Mouse (Mus musculus): ENCODE measurements around the gene Sox6. TPM values are rescaled to one million over a fixed set of nuclear protein-coding genes. Genes with fewer than 3 reads are reported as not detected.

Sox6 gene
- total and polyA plus RNA-seq, 2 experiments from 2014 or later, result 33.7 to 39.8 TPM

DNA sequence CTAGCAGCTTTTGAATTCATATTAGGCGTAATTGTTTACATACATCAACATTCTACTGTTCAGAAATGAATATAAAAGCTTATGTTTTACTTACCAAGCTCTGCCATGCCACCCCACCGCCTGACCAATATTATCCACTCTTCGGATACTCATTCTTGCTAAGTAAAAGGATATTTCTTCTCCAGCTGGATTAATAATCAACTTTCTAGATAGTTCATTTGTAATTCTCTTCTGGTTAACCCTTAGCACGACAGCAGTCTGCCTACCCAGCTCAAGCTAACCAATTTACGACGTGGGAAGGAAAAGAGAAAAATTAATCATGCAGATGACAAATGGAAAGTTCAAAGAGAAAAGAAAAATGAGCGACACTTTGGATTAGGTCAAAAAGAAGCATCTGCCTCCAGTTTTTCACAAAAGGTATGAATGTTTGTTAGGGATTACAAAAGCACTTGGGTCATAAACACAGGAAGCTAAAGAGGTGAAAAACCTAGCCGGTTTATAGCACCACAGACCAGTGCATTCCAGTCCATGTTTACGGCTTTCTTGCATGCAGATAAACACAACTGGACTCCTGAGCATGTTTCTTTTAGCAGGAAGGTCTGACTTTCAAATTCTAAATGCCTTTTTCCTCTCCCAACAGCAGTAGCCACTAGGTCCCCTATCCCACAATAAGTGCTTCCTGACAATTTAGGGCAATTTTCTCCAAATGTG is 178.8 kb downstream of the Sox6 start:
- 74% methylated on average over 9 of the region's 9 CpGs for WGBS
- H3K9me3 ChIP-seq (ENCODE audit: low read length), result no peaks in the 10 kb centered on the region
- DNase-seq (ENCODE audit: low spot score), result no peak
- no peak overlapping the region for H3K4me2 ChIP-seq (ENCODE audit: low read depth, low read length)
- ATAC-seq, result no peak
- H3K27ac ChIP-seq, result no peak overlapping the region
- H3K4me3 ChIP-seq (ENCODE audit: low read length), result no peak overlapping the region
- TF ChIP-seq CTCF (IDR thresholded peaks at IDR 0.05; ENCODE audit: low read depth), result no peak
- no peaks in the 10 kb centered on the region for H3K4me1 ChIP-seq (ENCODE audit: insufficient read depth, low read length)
- H3K36me3 ChIP-seq (ENCODE audit: insufficient read depth, low read length), result no peaks in the 10 kb centered on the region
- H3K27me3 ChIP-seq (ENCODE audit: insufficient read depth, low read length), result no peaks in the 10 kb centered on the region
- no peak overlapping the region for H3K9ac ChIP-seq (replicated peaks; ENCODE audit: low read length)

DNA sequence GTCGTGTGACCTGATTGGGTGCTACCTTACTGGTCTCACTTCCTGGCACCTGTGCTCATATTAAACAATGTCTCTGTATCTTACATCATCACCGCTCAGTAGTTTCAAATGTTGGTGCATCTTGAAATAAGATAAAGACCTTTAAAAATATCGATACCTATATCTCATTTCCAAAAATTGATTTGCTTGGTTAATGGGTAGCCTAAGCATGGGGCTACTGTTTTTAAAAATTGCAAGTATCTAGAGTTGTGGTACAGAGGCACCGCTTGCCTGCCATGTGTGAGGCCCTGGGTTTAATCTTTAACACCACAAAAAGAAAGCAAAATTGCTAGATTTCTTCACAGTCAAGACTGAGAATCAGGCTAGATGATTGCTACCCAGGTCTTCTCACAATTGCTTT is 187.5 kb downstream of the Sox6 start:
- 95% methylated on average over 4 of the region's 4 CpGs for WGBS
- TF ChIP-seq CTCF (IDR thresholded peaks at IDR 0.05; ENCODE audit: low read depth), result no peak
- Histone ChIP-seq H3K4me1 (ENCODE audit: insufficient read depth, low read length) (no peaks in the 10 kb centered on the region), H3K36me3 (ENCODE audit: insufficient read depth, low read length) (no peaks in the 10 kb centered on the region), H3K9me3 (ENCODE audit: low read length) (no peaks in the 10 kb centered on the region), H3K27me3 (ENCODE audit: insufficient read depth, low read length) (no peaks in the 10 kb centered on the region), H3K4me3 (ENCODE audit: low read length) (no peak overlapping the region), H3K9ac (replicated peaks; ENCODE audit: low read length) (no peak overlapping the region), H3K27ac (no peak overlapping the region), H3K4me2 (ENCODE audit: low read depth, low read length) (no peak overlapping the region)
- no peak for DNase-seq (ENCODE audit: low spot score)
- ATAC-seq, result no peak

DNA sequence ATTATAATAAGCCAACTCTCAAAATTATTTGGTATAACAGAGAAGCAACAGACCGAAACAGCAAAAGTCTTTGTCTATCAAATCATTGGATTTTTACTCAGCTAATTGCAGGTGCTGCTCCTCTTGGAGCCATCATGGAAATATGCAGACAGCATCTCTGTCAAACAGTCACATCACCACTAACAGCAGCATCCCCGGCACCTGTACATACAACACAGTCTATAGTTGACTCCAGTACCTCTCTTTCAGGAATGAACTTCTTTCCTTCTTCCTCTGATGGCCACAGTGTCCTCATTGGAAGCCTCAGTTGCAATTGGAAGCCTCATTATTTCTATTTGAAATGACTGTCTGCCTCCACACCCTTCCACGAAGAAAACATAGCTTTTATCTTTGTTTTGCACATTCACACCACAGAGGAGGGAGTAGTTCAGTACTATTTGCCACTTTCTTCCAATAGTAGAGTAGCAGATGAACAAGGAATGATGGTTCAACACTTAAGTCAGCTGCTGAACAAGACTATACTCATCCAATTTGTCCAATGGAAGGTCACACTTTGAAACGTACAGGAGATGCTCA is 192.7 kb downstream of the Sox6 start:
- H3K27me3 ChIP-seq (ENCODE audit: insufficient read depth, low read length), result no peaks in the 10 kb centered on the region
- DNase-seq (ENCODE audit: low spot score) (no peak), ATAC-seq (no peak)
- TF ChIP-seq CTCF (IDR thresholded peaks at IDR 0.05; ENCODE audit: low read depth), result no peak
- no peak overlapping the region for H3K4me2 ChIP-seq (ENCODE audit: low read depth, low read length)
- 89% methylated on average over 4 of the region's 4 CpGs for WGBS
- H3K4me1 ChIP-seq (ENCODE audit: insufficient read depth, low read length), result no peaks in the 10 kb centered on the region
- H3K4me3 ChIP-seq (ENCODE audit: low read length), result no peak overlapping the region
- H3K9ac ChIP-seq (replicated peaks; ENCODE audit: low read length), result no peak overlapping the region
- no peaks in the 10 kb centered on the region for H3K36me3 ChIP-seq (ENCODE audit: insufficient read depth, low read length)
- no peaks in the 10 kb centered on the region for H3K9me3 ChIP-seq (ENCODE audit: low read length)
- H3K27ac ChIP-seq, result no peak overlapping the region

DNA sequence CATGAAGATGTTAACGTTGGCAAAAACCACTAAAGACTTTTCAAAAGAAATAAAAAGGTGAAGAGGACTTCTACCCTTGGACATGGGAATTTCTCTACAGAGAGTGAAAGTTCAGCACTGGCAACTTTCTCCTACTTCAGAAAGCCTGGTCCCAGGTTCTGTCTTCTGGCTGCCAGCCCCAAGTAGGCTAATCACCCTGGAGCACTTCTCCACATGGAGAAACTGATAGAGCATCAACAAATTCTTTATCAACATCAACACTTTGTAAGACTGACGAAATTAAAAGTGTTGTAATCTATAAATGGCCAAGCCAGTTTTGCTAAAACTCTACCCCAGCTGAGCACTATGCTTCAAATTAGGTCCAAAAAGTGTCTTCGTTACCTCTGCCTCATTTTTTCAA is 193.7 kb downstream of the Sox6 start:
- no peak overlapping the region for H3K4me2 ChIP-seq (ENCODE audit: low read depth, low read length)
- no peak for ATAC-seq
- no peak overlapping the region for H3K9ac ChIP-seq (replicated peaks; ENCODE audit: low read length)
- H3K4me3 ChIP-seq (ENCODE audit: low read length), result no peak overlapping the region
- no peaks in the 10 kb centered on the region for H3K4me1 ChIP-seq (ENCODE audit: insufficient read depth, low read length)
- H3K27me3 ChIP-seq (ENCODE audit: insufficient read depth, low read length), result no peaks in the 10 kb centered on the region
- H3K27ac ChIP-seq, result no peak overlapping the region
- no peaks in the 10 kb centered on the region for H3K9me3 ChIP-seq (ENCODE audit: low read length)
- no peak for TF ChIP-seq CTCF (IDR thresholded peaks at IDR 0.05; ENCODE audit: low read depth)
- DNase-seq (ENCODE audit: low spot score), result no peak
- H3K36me3 ChIP-seq (ENCODE audit: insufficient read depth, low read length), result no peaks in the 10 kb centered on the region
- WGBS, result 89% methylated on average over 3 of the region's 3 CpGs

DNA sequence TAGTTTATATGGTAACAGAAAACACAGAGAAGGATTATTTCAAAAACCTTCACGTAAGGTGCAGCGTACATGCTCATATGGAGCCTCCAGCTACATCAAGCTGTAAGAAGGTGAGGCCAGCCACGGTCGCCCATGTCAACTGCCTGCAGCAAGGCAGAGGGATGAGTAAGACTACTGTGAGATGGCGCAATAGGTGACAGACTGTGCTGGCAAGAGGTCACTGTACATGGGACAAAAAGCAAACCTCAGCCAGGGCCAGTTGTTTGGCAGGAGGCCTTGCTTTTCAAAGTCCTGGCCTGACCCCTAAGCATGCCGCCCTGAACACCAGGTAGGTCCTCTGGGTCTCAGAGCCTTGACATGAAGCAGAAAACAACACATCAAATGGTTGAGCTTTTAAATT is 194.2 kb downstream of the Sox6 start:
- H3K4me2 ChIP-seq (ENCODE audit: low read depth, low read length), result no peak overlapping the region
- no peak for ATAC-seq
- no peaks in the 10 kb centered on the region for H3K4me1 ChIP-seq (ENCODE audit: insufficient read depth, low read length)
- no peaks in the 10 kb centered on the region for H3K9me3 ChIP-seq (ENCODE audit: low read length)
- WGBS, result 92% methylated on average over 6 of the region's 6 CpGs
- TF ChIP-seq CTCF (IDR thresholded peaks at IDR 0.05; ENCODE audit: low read depth), result no peak
- no peak overlapping the region for H3K4me3 ChIP-seq (ENCODE audit: low read length)
- no peak overlapping the region for H3K9ac ChIP-seq (replicated peaks; ENCODE audit: low read length)
- no peaks in the 10 kb centered on the region for H3K27me3 ChIP-seq (ENCODE audit: insufficient read depth, low read length)
- no peaks in the 10 kb centered on the region for H3K36me3 ChIP-seq (ENCODE audit: insufficient read depth, low read length)
- no peak for DNase-seq (ENCODE audit: low spot score)
- H3K27ac ChIP-seq, result no peak overlapping the region

DNA sequence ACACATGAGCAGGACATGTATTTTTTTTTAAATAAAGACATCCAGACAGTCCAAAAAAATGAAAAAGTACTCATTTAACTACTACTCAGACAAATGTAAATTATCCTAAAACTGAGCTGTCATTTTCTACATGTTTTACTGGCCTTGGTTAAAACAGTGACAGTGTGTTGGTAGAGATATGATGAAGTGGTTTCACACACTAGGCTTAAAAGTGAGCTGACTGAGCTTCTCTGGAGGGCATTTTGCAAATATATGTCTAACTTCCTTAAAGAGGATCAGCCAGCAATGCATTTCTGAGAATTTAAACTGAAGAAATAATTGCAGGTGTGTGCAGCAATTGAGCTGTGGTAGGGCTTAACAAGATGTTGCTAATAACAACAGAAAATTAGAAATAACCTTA is 196.3 kb downstream of the Sox6 start:
- Histone ChIP-seq H3K27me3 (ENCODE audit: insufficient read depth, low read length) (no peaks in the 10 kb centered on the region), H3K36me3 (ENCODE audit: insufficient read depth, low read length) (no peaks in the 10 kb centered on the region), H3K9ac (replicated peaks; ENCODE audit: low read length) (no peak overlapping the region), H3K4me3 (ENCODE audit: low read length) (no peak overlapping the region), H3K9me3 (ENCODE audit: low read length) (no peaks in the 10 kb centered on the region), H3K4me2 (ENCODE audit: low read depth, low read length) (no peak overlapping the region), H3K4me1 (ENCODE audit: insufficient read depth, low read length) (no peaks in the 10 kb centered on the region), H3K27ac (no peak overlapping the region)
- DNase-seq (ENCODE audit: low spot score), result no peak
- no peak for ATAC-seq
- TF ChIP-seq CTCF (IDR thresholded peaks at IDR 0.05; ENCODE audit: low read depth), result no peak

DNA sequence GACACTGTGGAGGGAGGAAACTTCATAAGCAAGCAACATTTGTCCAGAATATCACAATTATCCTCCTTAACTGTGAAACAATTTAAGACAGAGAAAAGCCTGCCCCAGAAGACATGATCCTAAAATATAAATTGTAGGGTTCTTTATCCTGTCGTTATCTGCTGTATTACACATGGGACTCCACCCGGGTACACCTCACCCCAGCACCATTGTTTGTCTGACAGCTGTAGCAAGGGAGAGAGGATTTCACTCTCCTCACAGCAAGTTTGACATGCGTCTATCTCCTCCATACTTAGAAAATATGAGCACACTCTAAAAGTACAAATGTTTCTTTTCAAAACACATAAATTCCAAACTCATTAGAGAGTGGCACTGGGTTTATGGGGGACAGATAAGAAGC is 198.0 kb downstream of the Sox6 start:
- H3K4me3 ChIP-seq (ENCODE audit: low read length), result no peak overlapping the region
- H3K9ac ChIP-seq (replicated peaks; ENCODE audit: low read length), result no peak overlapping the region
- no peaks in the 10 kb centered on the region for H3K36me3 ChIP-seq (ENCODE audit: insufficient read depth, low read length)
- no peak overlapping the region for H3K4me2 ChIP-seq (ENCODE audit: low read depth, low read length)
- WGBS, result 67% methylated on average over 3 of the region's 3 CpGs
- H3K27ac ChIP-seq, result no peak overlapping the region
- TF ChIP-seq CTCF (IDR thresholded peaks at IDR 0.05; ENCODE audit: low read depth), result no peak
- no peaks in the 10 kb centered on the region for H3K9me3 ChIP-seq (ENCODE audit: low read length)
- H3K27me3 ChIP-seq (ENCODE audit: insufficient read depth, low read length), result no peaks in the 10 kb centered on the region
- no peak for DNase-seq (ENCODE audit: low spot score)
- ATAC-seq, result no peak
- no peaks in the 10 kb centered on the region for H3K4me1 ChIP-seq (ENCODE audit: insufficient read depth, low read length)
